Mouse (Mus musculus): ENCODE measurements around the gene Bsn. TPM values are rescaled to one million over a fixed set of nuclear protein-coding genes. Genes with fewer than 3 reads are reported as not detected.

Bsn gene
- polyA plus RNA-seq, 1 experiment from 2014 or later = 2.8 TPM

GRCm38 (mm10) chr9:108129042-108129948, 60.9 kb downstream of the Bsn start:
- Histone ChIP-seq H3K4me1 (no peaks in the 10 kb centered on the region), H3K9ac (no peak overlapping the region), H3K36me3 (no peaks in the 10 kb centered on the region), H3K27me3 (replicated peaks) (no peaks in the 10 kb centered on the region), H3K4me2 (no peak overlapping the region), H3K4me3 (replicated peaks) (no peak overlapping the region), H3K9me3 (no peaks in the 10 kb centered on the region), H3K27ac (no peak overlapping the region)
- no peak for ATAC-seq (ENCODE audit: insufficient read depth, low FRiP score, low read depth)
- 73% methylated on average over 13 of the region's 13 CpGs for WGBS

DNA sequence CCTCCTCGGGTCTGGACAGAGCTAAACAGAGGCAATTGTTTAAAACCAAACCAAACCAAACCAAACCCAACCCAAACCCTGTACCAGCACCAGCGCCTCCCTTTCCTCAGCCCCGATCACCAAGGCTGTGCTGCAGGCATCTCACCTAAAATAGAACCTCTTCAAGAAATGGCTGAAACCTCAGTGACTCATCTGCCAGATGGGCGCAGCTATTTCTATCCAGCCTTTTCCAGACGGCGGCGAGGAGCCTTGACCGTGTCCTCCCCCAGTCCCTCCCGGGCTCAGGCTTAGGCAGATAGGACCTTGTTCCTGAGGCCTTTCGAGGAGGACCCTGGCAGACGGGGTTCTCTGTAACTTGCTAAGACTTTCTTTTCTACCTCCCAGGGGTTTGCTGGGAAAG, 61.9 kb downstream of the Bsn start:
- Histone ChIP-seq H3K27me3 (replicated peaks) (no peaks in the 10 kb centered on the region), H3K9ac (no peak overlapping the region), H3K4me2 (no peak overlapping the region), H3K9me3 (no peaks in the 10 kb centered on the region), H3K4me3 (replicated peaks) (no peak overlapping the region), H3K27ac (no peak overlapping the region), H3K4me1 (no peaks in the 10 kb centered on the region), H3K36me3 (no peaks in the 10 kb centered on the region)
- ATAC-seq (ENCODE audit: insufficient read depth, low FRiP score, low read depth) = no peak
- 79% methylated on average over 11 of the region's 11 CpGs for WGBS

GRCm38 (mm10) chr9:108126436-108127180, 63.6 kb downstream of the Bsn start:
- no peak overlapping the region for H3K27ac ChIP-seq
- ATAC-seq (ENCODE audit: insufficient read depth, low FRiP score, low read depth) = no peak
- H3K4me1 ChIP-seq = no peaks in the 10 kb centered on the region
- no peaks in the 10 kb centered on the region for H3K27me3 ChIP-seq (replicated peaks)
- no peaks in the 10 kb centered on the region for H3K9me3 ChIP-seq
- no peak overlapping the region for H3K4me3 ChIP-seq (replicated peaks)
- no peak overlapping the region for H3K4me2 ChIP-seq
- H3K9ac ChIP-seq = no peak overlapping the region
- 66% methylated on average over 17 of the region's 17 CpGs for WGBS
- H3K36me3 ChIP-seq = no peaks in the 10 kb centered on the region

- no peak for ATAC-seq (ENCODE audit: insufficient read depth, low FRiP score, low read depth)
- no peak overlapping the region for H3K4me2 ChIP-seq
- no peaks in the 10 kb centered on the region for H3K36me3 ChIP-seq
- no peaks in the 10 kb centered on the region for H3K9me3 ChIP-seq
- H3K4me1 ChIP-seq = no peaks in the 10 kb centered on the region
- H3K27ac ChIP-seq = no peak overlapping the region
- H3K27me3 ChIP-seq (replicated peaks) = no peaks in the 10 kb centered on the region
- no peak overlapping the region for H3K9ac ChIP-seq
- 85% methylated on average over 8 of the region's 8 CpGs for WGBS
- H3K4me3 ChIP-seq (replicated peaks) = no peak overlapping the region
Observed at GRCm38 (mm10) chr9:108125731-108126130, 64.5 kb downstream of the Bsn start.

DNA sequence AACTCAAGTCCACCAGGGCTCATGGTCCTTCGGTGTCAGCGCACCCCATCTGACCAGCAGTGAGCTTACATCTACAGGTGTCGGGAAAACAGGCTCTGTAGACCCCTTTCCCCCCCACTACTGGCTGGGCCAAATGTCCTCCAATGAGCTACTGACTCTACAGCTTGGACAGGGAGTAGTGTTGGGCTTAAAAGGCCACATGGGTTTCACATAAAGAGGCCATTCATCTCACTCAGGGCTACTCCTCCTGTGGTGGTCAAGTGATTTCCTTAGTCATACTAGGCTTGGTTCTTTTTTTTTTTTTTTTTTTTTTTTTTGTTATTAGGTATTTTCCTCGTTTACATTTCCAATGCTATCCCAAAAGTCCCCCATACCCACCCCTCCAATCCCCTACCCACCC, 66.3 kb downstream of the Bsn start:
- no peak overlapping the region for H3K9ac ChIP-seq
- no peaks in the 10 kb centered on the region for H3K9me3 ChIP-seq
- no peak overlapping the region for H3K4me2 ChIP-seq
- no peak overlapping the region for H3K4me3 ChIP-seq (replicated peaks)
- WGBS = 75% methylated on average over 4 of the region's 4 CpGs
- no peaks in the 10 kb centered on the region for H3K36me3 ChIP-seq
- no peak for ATAC-seq (ENCODE audit: insufficient read depth, low FRiP score, low read depth)
- H3K4me1 ChIP-seq = peaks cover 11% of the 10 kb centered on the region
- H3K27ac ChIP-seq = no peak overlapping the region
- H3K27me3 ChIP-seq (replicated peaks) = no peaks in the 10 kb centered on the region

GRCm38 (mm10) chr9:108121170-108121969, 68.8 kb downstream of the Bsn start:
- ATAC-seq (ENCODE audit: insufficient read depth, low FRiP score, low read depth) = no peak
- Histone ChIP-seq H3K9ac (no peak overlapping the region), H3K27ac (no peak overlapping the region), H3K4me3 (replicated peaks) (no peak overlapping the region), H3K9me3 (no peaks in the 10 kb centered on the region), H3K4me1 (peaks cover 11% of the 10 kb centered on the region), H3K4me2 (no peak overlapping the region), H3K27me3 (replicated peaks) (no peaks in the 10 kb centered on the region), H3K36me3 (no peaks in the 10 kb centered on the region)
- WGBS = 87% methylated on average over 10 of the region's 10 CpGs

DNA sequence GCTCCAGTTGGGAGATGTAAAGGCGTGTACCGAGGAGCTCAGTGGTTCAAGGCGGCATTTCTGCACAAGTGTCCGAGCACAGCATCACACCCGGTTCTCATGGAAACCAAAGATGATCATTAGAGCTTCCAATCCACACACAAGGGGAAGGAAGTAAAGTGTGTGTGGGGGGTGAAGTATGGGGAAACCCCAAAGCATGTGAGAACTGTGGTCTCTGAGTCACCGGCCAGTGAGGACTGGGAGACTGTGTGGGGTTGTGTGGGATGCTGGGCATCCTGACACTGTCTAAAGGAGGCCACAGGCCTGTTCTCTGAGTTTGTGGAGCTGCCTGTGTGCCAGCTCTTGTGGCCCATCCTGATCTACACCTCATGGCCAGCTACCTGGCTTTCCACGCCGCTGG, 69.5 kb downstream of the Bsn start:
- Histone ChIP-seq H3K9me3 (no peaks in the 10 kb centered on the region), H3K9ac (no peak overlapping the region), H3K4me3 (replicated peaks) (no peak overlapping the region), H3K36me3 (no peaks in the 10 kb centered on the region), H3K27me3 (replicated peaks) (no peaks in the 10 kb centered on the region), H3K4me1 (peaks cover 11% of the 10 kb centered on the region), H3K27ac (no peak overlapping the region), H3K4me2 (no peak overlapping the region)
- ATAC-seq (ENCODE audit: insufficient read depth, low FRiP score, low read depth) = no peak
- WGBS = 82% methylated on average over 8 of the region's 8 CpGs

- Histone ChIP-seq H3K4me2 (no peak overlapping the region), H3K27me3 (replicated peaks) (no peaks in the 10 kb centered on the region), H3K36me3 (no peaks in the 10 kb centered on the region), H3K4me3 (replicated peaks) (no peak overlapping the region), H3K4me1 (peaks cover 11% of the 10 kb centered on the region), H3K27ac (peak overlapping the region; percentile 83), H3K9me3 (no peaks in the 10 kb centered on the region), H3K9ac (no peak overlapping the region)
- WGBS = 20% methylated on average over 11 of the region's 11 CpGs
- peak; percentile 91 for ATAC-seq (ENCODE audit: insufficient read depth, low FRiP score, low read depth)
Observed at GRCm38 (mm10) chr9:108119891-108120411, 70.2 kb downstream of the Bsn start.

DNA sequence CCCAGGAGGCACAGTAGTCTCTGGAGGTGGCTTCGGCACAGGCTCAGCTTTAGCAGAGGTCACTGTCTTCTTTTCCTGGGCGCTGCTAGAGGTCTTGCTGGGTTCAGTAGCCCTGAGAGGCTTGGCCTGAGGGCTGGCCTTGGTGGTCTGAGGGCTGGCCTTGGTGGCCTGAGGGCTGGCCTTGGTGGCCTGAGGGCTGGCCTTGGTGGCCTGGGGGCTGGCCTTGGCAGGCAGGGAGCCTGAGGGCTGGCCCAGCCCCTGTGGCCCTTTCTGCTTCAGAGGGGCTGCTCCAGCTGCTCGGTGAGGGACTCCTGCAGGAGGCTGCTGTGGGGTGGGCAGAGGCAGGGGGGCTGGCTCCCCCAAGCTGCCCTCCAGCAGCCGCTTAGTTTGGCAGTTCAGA, 73.0 kb downstream of the Bsn start:
- no peaks in the 10 kb centered on the region for H3K9me3 ChIP-seq
- H3K27ac ChIP-seq = no peak overlapping the region
- H3K4me1 ChIP-seq = peaks cover 11% of the 10 kb centered on the region
- 0 out of 2 replicates have a peak, but pooled peaks cover 3% of the 10 kb centered on the region for H3K27me3 ChIP-seq (replicated peaks)
- no peak overlapping the region for H3K9ac ChIP-seq
- no peak overlapping the region for H3K4me3 ChIP-seq (replicated peaks)
- 56% methylated on average over 4 of the region's 4 CpGs for WGBS
- no peaks in the 10 kb centered on the region for H3K36me3 ChIP-seq
- H3K4me2 ChIP-seq = no peak overlapping the region
- no peak for ATAC-seq (ENCODE audit: insufficient read depth, low FRiP score, low read depth)

- peaks cover 21% of the 10 kb centered on the region for H3K4me1 ChIP-seq
- H3K36me3 ChIP-seq = no peaks in the 10 kb centered on the region
- H3K27me3 ChIP-seq (replicated peaks) = 0 out of 2 replicates have a peak, but pooled peaks cover 3% of the 10 kb centered on the region
- no peak for ATAC-seq (ENCODE audit: insufficient read depth, low FRiP score, low read depth)
- 65% methylated on average over 43 of the region's 43 CpGs for WGBS
- no peak overlapping the region for H3K27ac ChIP-seq
- H3K4me3 ChIP-seq (replicated peaks) = no peak overlapping the region
- H3K9me3 ChIP-seq = no peaks in the 10 kb centered on the region
- H3K4me2 ChIP-seq = no peak overlapping the region
- H3K9ac ChIP-seq = no peak overlapping the region
Observed at GRCm38 (mm10) chr9:108115290-108116077, 74.7 kb downstream of the Bsn start.
